Mouse (Mus musculus) hindbrain, embryonic 11.5 days (tissue): ENCODE measurements at regions not wholly inside any gene's neighbourhood (a gene's known extent, or its start where the extent isn't known, plus 50 kb on each side); places are given as distances from the start of the nearest gene placed in this dataset.

Experiments
- ATAC-seq: fragments of 200-750 bp; cut with Nextera tagmentation; 2 replicates; pipeline ENCODE4 v1.8.0; 2017; ENCODE audit warnings: mild to moderate bottlenecking, moderate TSS enrichment, moderate library complexity; ENCODE audit not compliant: low FRiP score
- DNase-seq: peaks from one replicate; pipeline ENCODE4 v3.0.0-alpha.2; 2015; ENCODE audit warnings: low spot score
- H3K27ac ChIP-seq: fragments of 300-500 bp; sonication (generic); 2 replicates; pipeline ENCODE4 v1.5.1; 2014; ENCODE audit warnings: mild to moderate bottlenecking, low read depth, low read length
- H3K27me3 ChIP-seq: fragments of 300-500 bp; sonication (generic); 2 replicates; pipeline ENCODE4 v1.6.1; 2014; ENCODE audit warnings: mild to moderate bottlenecking, low read length, moderate library complexity, mixed read lengths; ENCODE audit not compliant: control insufficient read depth, insufficient read depth
- H3K36me3 ChIP-seq: fragments of 300-500 bp; sonication (generic); 2 replicates; pipeline ENCODE4 v1.6.1; 2014; ENCODE audit warnings: mild to moderate bottlenecking, low read length, moderate library complexity, mixed read lengths; ENCODE audit not compliant: control insufficient read depth, insufficient read depth
- H3K4me1 ChIP-seq: fragments of 300-500 bp; sonication (generic); replicated peaks from 2 replicates; pipeline ENCODE4 v1.6.1; 2014; ENCODE audit warnings: low read length, mixed read lengths; ENCODE audit not compliant: control insufficient read depth, insufficient read depth
- H3K4me2 ChIP-seq: fragments of 300-500 bp; sonication (generic); replicated peaks from 2 replicates; pipeline ENCODE4 v1.6.1; 2014; ENCODE audit warnings: mild to moderate bottlenecking, low read depth, low read length
- H3K4me3 ChIP-seq: fragments of 300-500 bp; sonication (generic); 2 replicates; pipeline ENCODE4 v1.5.1; 2014; ENCODE audit warnings: low read depth, low read length
- H3K9ac ChIP-seq: fragments of 300-500 bp; sonication (generic); 2 replicates; pipeline ENCODE4 v1.6.1; 2014; ENCODE audit warnings: low read depth, low read length
- H3K9me3 ChIP-seq: fragments of 300-500 bp; sonication (generic); 2 replicates; pipeline ENCODE4 v1.6.1; 2016; ENCODE audit warnings: low read length; ENCODE audit not compliant: control insufficient read depth
- WGBS: fragments of 180-500 bp; shearing (Covaris S2); extraction: QIAGEN DNeasy Blood & Tissue Kit; methylation state at CpG from one replicate; pipeline ENCODE4 v1.1.7; 2014; 5-methylcytosine and 5-hydroxymethylcytosine counted together

GRCm38 (mm10) chr12:14212618-14213017, 60.8 kb upstream of the Fam84a start:
- DNase-seq = no peak
- Histone ChIP-seq H3K36me3 (no peaks in the 10 kb centered on the region), H3K4me3 (no peak overlapping the region), H3K9ac (no peak overlapping the region), H3K9me3 (no peaks in the 10 kb centered on the region), H3K27ac (no peak overlapping the region), H3K27me3 (no peaks in the 10 kb centered on the region), H3K4me1 (no peaks in the 10 kb centered on the region), H3K4me2 (no peak overlapping the region)
- 80% methylated on average over 3 of the region's 3 CpGs for WGBS
- ATAC-seq = no peak

DNA sequence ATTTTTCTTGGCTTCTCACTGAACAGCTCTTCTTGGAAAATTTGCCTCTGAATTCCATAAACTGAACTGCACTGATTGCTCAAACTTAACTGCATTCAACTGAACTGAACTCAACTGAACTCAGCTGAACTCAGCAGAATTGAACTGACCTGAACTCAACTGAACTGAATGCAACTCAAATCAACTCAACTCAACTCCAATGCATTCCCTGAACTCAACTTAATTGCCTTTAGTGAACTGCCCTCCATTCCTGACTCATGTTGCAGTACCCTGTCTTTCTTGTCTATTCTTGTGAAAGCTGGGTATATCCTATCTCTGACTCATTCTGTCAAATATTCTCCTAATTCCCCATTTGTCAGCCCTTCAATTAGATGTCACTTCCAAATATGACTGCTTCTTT, 58.0 kb upstream of the Fam84a start:
- H3K9me3 ChIP-seq = no peaks in the 10 kb centered on the region
- H3K4me3 ChIP-seq = no peak overlapping the region
- DNase-seq (no peak), ATAC-seq (no peak)
- H3K4me1 ChIP-seq = no peaks in the 10 kb centered on the region
- H3K27ac ChIP-seq = no peak overlapping the region
- H3K27me3 ChIP-seq = no peaks in the 10 kb centered on the region
- H3K36me3 ChIP-seq = no peaks in the 10 kb centered on the region
- no peak overlapping the region for H3K9ac ChIP-seq
- no peak overlapping the region for H3K4me2 ChIP-seq

DNA sequence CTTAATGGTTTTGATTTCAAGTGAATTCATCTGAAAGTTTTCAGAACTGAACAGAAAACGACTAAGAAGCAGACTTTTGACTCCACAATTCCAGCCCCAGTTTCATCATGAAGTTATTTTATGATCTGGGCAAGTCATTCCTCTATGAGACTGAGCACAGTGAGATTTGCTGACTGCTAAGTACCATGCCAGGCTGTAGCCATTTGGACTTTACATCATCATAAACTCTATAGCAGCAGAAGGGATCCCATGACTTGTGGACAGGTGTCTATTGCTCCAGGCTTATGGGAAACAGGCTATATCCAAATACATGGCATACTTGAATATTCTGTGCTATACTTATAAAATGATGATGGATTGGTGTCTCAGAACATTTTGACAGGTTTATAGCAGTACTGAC, 55.4 kb upstream of the Fam84a start:
- Histone ChIP-seq H3K4me3 (no peak overlapping the region), H3K9me3 (no peaks in the 10 kb centered on the region), H3K27me3 (no peaks in the 10 kb centered on the region), H3K4me1 (no peaks in the 10 kb centered on the region), H3K9ac (no peak overlapping the region), H3K27ac (no peak overlapping the region), H3K36me3 (no peaks in the 10 kb centered on the region), H3K4me2 (no peak overlapping the region)
- DNase-seq (no peak), ATAC-seq (no peak)
- 75% methylated on average over 1 of the region's 1 CpGs for WGBS

GRCm38 (mm10) chr12:14204491-14204890, 52.6 kb upstream of the Fam84a start:
- no peak overlapping the region for H3K27ac ChIP-seq
- H3K9ac ChIP-seq = no peak overlapping the region
- no peaks in the 10 kb centered on the region for H3K4me1 ChIP-seq
- no peak overlapping the region for H3K4me2 ChIP-seq
- ATAC-seq = no peak
- no peaks in the 10 kb centered on the region for H3K9me3 ChIP-seq
- no peak for DNase-seq
- H3K4me3 ChIP-seq = no peak overlapping the region
- no peaks in the 10 kb centered on the region for H3K27me3 ChIP-seq
- H3K36me3 ChIP-seq = no peaks in the 10 kb centered on the region
- WGBS = 86% methylated on average over 1 of the region's 1 CpGs
